Mouse (Mus musculus): ENCODE measurements around the gene Sae1.
"Not testable (repeated sequence)": the region's sequence is repeated elsewhere in the genome, so short reads cannot be mapped to it uniquely, and the experiment has no call there.

Gene Sae1

GRCm38 (mm10) chr7:16402968-16403948, 15.7 kb upstream of the Sae1 start:
- DNase-seq (ENCODE audit: low read depth, low spot score): peak; percentile 32

GRCm38 (mm10) chr7:16402449-16402848, 14.8 kb upstream of the Sae1 start:
- DNase-seq (ENCODE audit: low read depth, low spot score): no peak

- peak; percentile 50 for DNase-seq (ENCODE audit: low read depth, low spot score)
Measured at GRCm38 (mm10) chr7:16401991-16402431, 14.4 kb upstream of the Sae1 start.

- DNase-seq (ENCODE audit: low read depth, low spot score): peak; percentile 85
Measured at GRCm38 (mm10) chr7:16400689-16401611, 13.3 kb upstream of the Sae1 start, which contains the start of gene Zc3h4. Gene Zc3h4 (plus strand): TSS chr7:16400910.

- peak; percentile 99 for DNase-seq (ENCODE audit: low read depth, low spot score)
Measured at GRCm38 (mm10) chr7:16399820-16400688, 12.4 kb upstream of the Sae1 start.

- DNase-seq (ENCODE audit: low read depth, low spot score): peak; percentile 95
Measured at GRCm38 (mm10) chr7:16399098-16399819, 11.7 kb upstream of the Sae1 start.

- DNase-seq (ENCODE audit: low read depth, low spot score): no peak
Measured at GRCm38 (mm10) chr7:16398387-16399050, 10.9 kb upstream of the Sae1 start.

- no peak for DNase-seq (ENCODE audit: low read depth, low spot score)
Measured at GRCm38 (mm10) chr7:16397465-16397864, 9.9 kb upstream of the Sae1 start.

- DNase-seq (ENCODE audit: low read depth, low spot score): peak; percentile 41
Measured at GRCm38 (mm10) chr7:16395944-16396343, 8.3 kb upstream of the Sae1 start.

GRCm38 (mm10) chr7:16392923-16393322, 5.3 kb upstream of the Sae1 start:
- peak; percentile 89 for DNase-seq (ENCODE audit: low read depth, low spot score)

GRCm38 (mm10) chr7:16389942-16390341, 2.3 kb upstream of the Sae1 start:
- not testable (repeated sequence) for DNase-seq (ENCODE audit: low read depth, low spot score)

GRCm38 (mm10) chr7:16376505-16376904, 11.1 kb downstream of the Sae1 start:
- peak; percentile 67 for DNase-seq (ENCODE audit: low read depth, low spot score)

GRCm38 (mm10) chr7:16374989-16375388, 12.6 kb downstream of the Sae1 start:
- DNase-seq (ENCODE audit: low read depth, low spot score): no peak

GRCm38 (mm10) chr7:16373719-16374118, 13.9 kb downstream of the Sae1 start:
- DNase-seq (ENCODE audit: low read depth, low spot score): peak; percentile 39

GRCm38 (mm10) chr7:16370596-16370995, 17.0 kb downstream of the Sae1 start:
- DNase-seq (ENCODE audit: low read depth, low spot score): no peak

- DNase-seq (ENCODE audit: low read depth, low spot score): no peak
Measured at GRCm38 (mm10) chr7:16368835-16369234, 18.8 kb downstream of the Sae1 start.

- DNase-seq (ENCODE audit: low read depth, low spot score): no peak
Measured at GRCm38 (mm10) chr7:16366669-16367068, 20.9 kb downstream of the Sae1 start.

GRCm38 (mm10) chr7:16366133-16366646, 21.4 kb downstream of the Sae1 start:
- no peak for DNase-seq (ENCODE audit: low read depth, low spot score)

GRCm38 (mm10) chr7:16364901-16365500, 22.6 kb downstream of the Sae1 start:
- DNase-seq (ENCODE audit: low read depth, low spot score): peak; percentile 99

Data from R1 (cell line).